Mouse (Mus musculus) left cerebral cortex, postnatal 14 days (tissue): ENCODE results near the gene Adam17. TPM values are rescaled to one million over a fixed set of nuclear protein-coding genes. Genes with fewer than 3 reads are reported as not detected.

ENCODE experiments used
- DNase-seq, 2 experiments: peaks; one replicate each; pipeline ENCODE4 v3.0.0; 2021 to 2022; ENCODE audit warnings: low spot score in 2 of 2, mixed read lengths in 1 of 2
- intact Hi-C: fragments of 180-260 bp; cut with DNase I; formaldehyde crosslinking; loops from one replicate; pipeline ENCODE4 v1.15.1; 2025
- total RNA-seq, 2 experiments: library from RNA; stranded (reverse); gene quantifications; 2 replicates each; pipeline ENCODE4 v1.2.3; 2021

The Adam17 gene
- total RNA-seq, 2 experiments from 2014 or later, result 17.9 to 20.4 TPM

DNA sequence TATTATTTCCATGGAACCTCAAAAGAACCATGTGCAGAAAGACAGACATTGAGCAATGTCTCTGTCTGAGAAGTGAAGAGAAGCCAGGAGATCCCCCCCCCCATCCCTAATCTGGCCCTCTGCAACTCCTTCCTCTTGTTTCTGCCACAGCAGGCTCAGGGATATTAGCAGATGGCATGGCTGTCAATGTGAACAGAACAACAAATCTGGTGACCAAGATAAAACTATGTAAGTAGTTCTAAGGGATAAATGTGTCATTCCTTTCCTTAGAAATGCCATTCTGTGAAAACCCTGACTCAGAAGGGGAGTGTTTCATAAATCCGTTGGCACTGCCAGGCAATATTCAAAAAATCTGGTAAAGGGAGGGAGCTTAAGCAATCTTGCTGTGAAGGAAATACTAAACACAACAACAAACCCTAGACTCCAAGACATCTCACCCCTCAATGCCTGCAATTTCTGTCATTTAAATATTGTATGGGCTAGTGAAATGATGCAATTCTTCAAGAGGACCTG is 96.0 kb downstream of the Adam17 start:
- intact Hi-C loops, result no loop called here
- DNase-seq, result no peak

- no peak for DNase-seq
- intact Hi-C loops, result no loop called here
Measured at GRCm38 (mm10) chr12:21274446-21274845, 99.0 kb downstream of the Adam17 start.

Other genes with a start within 250 kb of the Adam17 start
- gene Cpsf3, start 88.2 kb downstream of the Adam17 start, total RNA-seq, result 10 to 100 TPM; 43.6 to 48.4 TPM
- gene Itgb1bp1, start 87.3 kb downstream of the Adam17 start, total RNA-seq, result 10 to 100 TPM; 34.3 to 37.1 TPM
- gene Iah1, start 57.2 kb downstream of the Adam17 start, total RNA-seq, result 10 to 100 TPM; 18.3 to 21.2 TPM
- gene Ywhaq, start 44.0 kb upstream of the Adam17 start, total RNA-seq, result 100 to 1,000 TPM; 544 to 592 TPM